Mouse (Mus musculus) kidney, postnatal 36 days (tissue): Measurements from ENCODE around the gene Uqcc3.
"Not testable (repeated sequence)": the region's sequence is repeated elsewhere in the genome, so short reads cannot be mapped to it uniquely, and the experiment has no call there.

ENCODE experiments used
- DNase-seq, 2 experiments: peaks; one replicate each; pipeline ENCODE4 v3.0.0; 2021 to 2022; ENCODE audit warnings: mixed read lengths in 2 of 2

Uqcc3 gene

DNA sequence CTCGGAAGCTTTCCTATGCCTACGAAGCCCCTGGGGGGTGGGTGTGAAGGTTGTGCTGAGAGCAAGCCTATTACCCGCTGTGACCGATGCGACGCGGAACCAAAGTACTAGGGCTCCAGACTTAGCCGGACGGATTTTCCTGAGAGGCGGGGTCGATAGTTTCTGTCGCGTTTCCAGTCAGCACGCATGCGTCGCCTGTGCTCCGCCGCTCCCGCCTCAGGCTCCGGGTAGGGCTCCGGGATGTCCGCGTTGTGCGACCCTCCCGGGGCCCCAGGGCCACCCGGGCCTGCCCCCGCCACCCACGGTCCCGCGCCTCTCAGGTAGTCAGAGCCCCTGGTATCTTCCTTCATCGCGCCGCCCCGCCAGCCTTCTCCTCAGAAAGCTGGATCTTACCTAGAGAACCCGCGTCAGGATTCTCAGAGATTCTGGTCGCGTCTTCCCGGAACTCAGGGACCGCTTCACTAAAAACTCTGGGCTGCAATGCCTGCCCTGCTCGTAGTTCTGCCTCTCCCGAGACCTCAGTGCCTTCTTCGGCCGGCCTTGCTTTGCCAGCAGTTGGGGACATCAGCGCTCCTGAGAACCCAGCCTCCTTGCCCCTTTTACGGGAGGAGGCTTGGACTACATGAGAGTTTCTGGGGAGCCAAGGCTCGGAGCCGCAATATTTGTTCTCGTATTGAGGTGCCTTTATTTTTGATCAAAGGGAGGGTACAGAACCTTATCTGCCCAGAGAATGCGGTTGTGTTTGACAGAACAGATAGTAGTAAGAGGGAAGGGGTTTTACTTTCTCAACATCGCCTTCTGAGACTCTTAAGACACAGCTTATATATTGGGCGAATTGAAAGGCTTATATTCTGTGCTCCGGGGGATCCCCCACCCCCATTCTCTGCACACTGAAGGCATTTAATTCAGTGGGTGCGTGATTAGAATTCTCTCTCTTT is 12.4 kb upstream of the Uqcc3 start, which contains the start of gene Ints5:
TSS of gene Ints5 (plus strand) at position 177 of the 938 bp plus-strand sequence.
- DNase-seq = peak; percentile 83 to 91

DNA sequence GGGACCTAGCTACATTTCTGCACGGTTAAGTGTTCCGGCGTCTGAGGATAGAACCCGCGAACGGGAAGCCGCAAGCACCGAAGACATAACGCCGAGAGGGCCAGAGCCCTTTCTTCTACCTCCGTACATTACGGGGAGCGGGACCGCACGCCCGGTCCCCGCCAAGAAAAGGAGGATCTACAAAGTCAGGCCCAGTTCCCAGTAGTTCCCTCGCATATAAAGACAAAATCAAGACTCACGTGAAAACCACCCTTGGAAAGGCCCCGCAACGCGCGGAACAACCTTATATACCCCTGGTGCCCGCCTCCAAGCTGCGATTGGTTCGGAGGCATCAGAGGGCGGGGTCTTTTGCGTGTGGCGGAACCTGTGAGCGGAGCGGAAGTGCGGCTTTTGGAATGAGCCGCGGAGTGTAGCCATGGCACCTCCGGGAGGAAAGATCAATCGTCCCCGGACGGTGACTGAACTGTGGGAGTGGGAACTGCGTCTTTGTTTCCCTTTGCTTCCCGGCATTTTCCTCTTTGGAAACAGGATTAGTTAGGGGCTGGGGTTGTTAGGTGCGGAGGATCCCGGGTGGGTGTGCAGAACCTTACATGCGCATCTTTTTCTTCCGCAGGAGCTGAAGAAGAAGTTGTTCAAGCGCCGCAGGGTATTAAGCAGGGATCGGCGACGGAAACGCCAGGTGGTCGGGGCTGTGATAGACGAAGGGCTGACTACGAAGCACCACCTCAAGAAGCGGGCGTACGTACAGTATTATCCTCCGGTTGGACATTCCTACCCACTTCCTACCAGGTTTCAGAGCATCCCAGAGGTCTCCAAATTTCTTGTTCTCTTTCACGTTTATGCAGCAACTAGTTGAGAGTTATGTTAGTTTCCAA is 8.0 kb upstream of the Uqcc3 start, which contains the start of the genes 1810009A15Rik and Gm49416:
TSS of gene 1810009A15Rik (plus strand) at position 343 of the 875 bp plus-strand sequence.
TSS of gene Gm49416 (plus strand) at position 416 of the 875 bp plus-strand sequence.
- DNase-seq = peak; percentile 96 to 97

DNA sequence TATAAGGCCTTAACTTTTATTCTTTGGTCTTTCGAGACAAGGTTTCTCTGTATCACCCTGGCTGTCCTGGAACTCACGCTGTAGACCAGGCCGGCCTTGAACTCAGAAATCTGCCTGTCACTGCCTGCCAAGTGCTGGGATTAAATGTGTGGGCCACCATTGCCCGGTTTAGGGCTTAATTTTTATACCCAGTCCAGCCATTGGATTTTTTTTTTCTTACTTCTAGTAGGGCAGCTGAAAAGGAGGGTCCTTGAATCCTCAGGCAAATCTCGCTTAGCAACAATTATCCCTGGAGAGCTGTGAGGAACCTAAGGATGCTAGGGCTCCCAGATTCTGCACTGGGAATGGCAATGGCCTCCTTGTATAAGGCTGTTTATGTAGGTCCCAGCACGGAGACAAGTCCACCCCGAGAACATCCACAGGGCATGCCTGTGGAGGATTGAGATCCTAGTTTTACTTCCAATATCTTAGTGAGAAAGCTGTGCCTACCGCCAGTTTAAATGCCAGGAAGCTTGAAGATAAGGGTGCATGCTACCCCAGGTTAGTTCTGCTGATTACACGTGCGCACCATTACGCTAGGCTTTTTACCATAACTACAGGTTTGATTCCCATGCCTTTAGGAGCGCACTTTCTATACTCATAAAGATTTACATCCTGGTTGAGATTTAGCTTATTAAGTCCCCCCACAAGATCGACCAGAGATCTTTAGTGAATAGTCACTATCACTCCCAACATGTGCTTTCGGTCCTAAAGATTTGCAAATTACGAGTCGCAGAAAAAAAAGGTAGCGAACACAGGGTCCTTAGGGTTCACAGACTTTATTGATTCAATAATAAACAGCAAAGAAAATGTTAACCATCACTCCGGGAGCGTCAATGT is 7.1 kb upstream of the Uqcc3 start:
- no peak for DNase-seq

DNA sequence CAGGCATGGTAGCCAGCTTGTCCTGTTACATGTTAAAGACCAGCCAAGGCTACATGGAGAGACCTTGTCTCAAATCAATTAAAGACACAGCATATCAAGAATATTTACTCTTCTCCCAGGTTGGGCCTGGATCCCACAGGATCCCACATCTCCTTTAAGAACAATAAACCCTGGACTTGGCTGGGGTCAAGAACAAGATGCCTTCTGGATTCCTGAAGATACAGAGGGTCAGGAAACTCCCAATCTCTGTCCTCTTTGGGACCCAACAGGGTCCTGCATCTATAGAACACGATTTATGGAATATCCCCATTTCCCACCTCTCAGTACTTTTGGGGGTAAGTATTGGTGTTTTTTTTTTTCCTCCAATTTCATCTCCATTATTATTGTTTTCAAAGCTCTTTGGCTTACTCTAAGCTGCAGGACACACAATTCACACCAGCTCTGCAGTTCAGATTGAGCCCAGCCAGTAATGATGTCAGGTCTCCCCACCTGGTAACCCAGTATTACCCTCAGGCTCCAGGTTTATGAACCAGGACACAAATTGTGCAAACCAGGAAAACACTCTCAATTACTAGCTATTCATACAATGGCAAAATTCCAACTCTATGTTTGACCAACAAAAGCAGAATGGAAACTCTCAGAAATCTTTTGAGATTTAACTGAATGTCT is 6.3 kb upstream of the Uqcc3 start:
- DNase-seq = no peak

DNA sequence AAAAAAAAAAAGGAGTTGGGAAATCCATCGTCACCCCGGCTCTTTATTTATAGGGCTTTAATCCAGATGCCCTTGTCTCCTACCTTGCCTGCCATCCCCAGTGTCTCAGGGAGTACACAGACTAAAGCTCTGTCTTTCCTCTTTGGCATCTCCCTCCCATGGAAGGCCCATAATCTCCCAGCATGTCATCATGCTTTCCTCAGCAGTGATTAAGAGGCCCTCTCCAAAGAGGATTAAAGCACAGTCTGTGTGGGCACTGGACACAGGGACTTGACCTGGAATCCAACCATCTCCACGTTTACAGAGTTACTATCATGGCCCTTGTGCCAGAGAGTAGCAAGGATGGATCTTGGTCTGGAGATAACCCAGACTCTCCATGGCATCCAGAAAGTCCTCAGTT is 2.9 kb upstream of the Uqcc3 start, which contains the start of the genes Lbhd1 and Gm49403:
TSS of gene Lbhd1 (plus strand) at position 117 of the 400 bp plus-strand sequence.
TSS of gene Gm49403 (plus strand) at position 315 of the 400 bp plus-strand sequence.
- no peak for DNase-seq

DNA sequence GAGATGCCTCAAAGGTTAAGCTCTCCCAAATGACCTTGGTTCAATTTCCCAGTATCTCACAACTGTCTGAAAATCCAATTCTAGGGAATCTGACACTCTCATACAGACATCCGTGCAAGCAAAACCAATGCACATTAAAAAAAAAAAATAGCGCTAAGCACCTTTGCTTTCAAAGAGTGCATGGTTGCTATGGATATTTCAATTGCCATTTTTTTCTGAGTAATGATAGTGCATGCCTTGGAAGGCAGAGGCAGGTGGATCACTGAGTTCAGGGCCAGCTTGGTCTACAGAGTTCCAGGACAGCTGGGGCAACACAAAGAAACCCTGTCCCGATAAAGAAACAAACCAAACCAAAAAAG is 290 bp upstream of the Uqcc3 start:
- no peak for DNase-seq

DNA sequence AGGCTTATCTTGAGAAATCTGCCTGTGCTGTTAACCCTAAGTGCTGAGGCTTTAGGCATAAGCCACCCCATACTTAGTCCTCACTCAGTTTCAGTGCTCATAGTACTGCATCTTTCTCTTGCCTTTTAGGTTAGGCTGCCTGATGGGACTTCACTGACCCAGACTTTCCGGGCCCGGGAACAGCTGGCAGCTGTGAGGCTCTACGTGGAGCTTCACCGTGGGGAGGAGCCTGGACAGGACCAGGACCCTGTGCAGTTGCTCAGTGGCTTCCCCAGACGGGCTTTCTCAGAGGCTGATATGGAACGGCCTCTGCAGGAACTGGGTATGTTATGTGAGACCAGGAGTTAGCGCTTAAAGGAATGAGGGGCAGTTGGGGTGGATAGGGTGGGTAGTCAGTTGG is 5.7 kb downstream of the Uqcc3 start:
- DNase-seq = no peak

DNA sequence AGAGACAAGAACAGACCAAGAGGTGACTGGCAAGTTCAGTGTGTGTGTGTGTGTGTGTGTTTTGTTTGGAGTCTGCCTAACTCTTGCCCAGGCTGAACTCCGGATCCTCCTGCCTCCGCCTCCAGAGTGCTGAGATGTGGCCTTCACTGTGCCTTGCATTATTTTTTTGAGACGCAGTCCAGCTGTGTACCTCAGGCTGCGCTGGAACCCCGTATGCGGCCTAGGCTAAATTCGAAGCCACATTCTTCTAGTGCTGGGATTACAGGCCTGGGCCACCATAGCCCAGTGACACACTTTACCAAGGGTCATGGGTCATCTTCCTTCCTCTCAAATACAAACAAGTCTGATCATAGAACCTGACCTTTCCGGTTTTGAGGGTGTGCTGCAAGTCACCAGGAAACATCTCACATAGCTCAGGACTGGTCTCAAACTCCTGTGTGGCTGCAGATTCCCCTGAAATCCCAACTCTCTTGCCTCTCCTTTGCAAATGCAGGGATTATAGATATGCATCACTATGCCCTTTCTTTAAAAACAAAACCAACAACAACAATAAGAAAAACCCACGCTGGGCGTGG is 8.4 kb downstream of the Uqcc3 start:
- DNase-seq = peak in 1 of 2 experiments; percentile 47

DNA sequence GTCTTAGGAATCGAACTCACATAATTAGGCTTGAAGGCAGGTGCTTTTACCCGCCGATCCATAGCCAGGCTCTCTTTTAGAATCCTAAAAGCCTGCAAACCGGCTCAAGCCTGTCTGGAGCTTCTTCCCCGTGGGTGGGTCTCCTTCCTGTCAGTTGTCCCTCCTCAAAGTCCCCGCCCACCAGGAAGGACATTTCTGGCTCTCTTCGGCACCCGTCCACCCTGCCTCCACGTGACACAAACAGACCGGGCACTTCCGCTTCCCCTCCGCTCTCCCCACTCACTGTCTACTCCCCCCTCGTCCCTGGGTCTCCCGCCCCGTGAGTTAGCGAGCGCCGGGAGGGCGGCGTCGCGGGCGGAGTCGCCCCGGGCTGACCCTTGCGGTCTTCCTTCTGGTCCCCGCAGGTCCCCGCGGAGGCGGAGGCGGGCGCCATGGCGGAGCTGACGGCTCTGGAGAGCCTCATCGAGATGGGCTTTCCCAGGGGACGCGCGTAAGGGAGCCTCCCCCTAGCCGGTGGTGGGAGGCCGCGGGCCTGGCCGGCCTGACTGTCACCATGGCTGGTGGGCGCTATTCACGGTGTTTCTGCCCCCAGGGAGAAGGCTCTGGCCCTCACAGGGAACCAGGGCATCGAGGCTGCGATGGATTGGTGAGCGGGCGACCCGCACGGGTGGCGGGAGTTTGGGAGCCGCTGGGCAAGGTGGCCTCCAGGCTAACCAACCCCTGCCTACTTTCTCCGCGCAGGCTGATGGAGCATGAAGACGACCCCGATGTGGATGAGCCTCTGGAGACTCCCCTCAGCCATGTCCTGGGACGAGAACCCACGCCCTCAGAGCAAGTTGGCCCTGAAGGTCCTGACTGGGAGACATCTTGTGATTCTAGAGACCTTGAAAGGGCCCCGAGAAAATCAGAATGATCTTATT is 9.2 kb downstream of the Uqcc3 start, which contains the start of gene Ubxn1:
TSS of gene Ubxn1 (plus strand) at position 230 of the 920 bp plus-strand sequence.
- peak; percentile 97 to 98 for DNase-seq

DNA sequence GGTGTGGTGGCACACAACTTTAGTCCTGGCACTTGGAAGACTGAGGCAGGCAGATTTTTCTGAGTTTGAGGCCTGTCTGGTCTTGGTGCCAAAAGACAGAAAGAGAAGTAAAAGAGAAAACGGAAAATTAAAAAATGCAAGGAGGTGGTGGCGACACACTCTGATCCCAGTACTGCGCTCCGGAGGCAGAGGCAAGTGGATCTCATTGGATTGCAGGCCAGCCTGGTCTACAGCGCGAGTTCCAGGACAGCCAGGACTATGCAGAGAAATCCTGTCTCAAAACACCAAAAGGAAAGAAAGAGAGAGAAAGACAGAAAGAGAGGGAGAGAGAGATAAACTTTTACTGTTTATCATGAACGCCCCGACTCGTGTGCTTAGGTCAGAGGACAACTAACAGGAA is 9.9 kb downstream of the Uqcc3 start:
- no peak for DNase-seq

DNA sequence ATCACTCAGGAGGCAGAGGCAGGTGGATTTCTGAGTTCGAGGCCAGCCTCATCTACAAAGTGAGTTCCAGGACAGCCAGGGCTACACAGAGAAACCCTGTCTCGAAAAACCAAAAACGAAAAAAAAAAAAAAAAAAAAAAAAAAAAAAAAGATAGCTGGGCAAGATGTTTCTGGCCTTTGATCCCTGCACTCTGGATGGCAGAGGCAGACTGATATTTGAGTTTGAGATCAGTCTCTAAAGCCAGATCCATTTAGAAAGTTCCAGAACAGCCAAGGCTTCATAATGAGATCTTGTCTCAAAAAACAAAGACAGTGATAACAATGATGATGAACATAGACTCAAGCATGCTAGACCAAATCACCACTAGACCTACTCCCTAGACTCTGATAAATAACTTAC is 10.3 kb downstream of the Uqcc3 start:
- DNase-seq = not testable (repeated sequence)

DNA sequence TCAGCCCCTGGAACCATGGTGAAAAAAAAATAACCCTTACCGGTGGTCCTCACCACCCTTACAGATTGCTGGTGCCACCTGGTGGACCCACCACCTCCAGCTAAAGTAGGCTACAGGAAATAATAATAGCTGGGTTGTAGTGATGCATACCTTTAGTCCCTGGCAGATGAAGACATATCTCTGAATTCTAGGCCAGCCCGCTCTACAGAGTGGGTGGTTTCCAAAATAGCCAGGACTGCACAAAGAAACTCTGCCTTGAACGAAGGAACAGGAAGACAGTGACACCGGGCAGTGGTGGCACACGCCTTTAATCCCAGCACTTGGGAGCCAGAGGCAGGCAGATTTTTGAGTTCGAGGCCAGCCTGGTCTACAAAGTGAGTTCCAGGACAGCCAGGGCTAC is 16.5 kb downstream of the Uqcc3 start:
- no peak for DNase-seq

DNA sequence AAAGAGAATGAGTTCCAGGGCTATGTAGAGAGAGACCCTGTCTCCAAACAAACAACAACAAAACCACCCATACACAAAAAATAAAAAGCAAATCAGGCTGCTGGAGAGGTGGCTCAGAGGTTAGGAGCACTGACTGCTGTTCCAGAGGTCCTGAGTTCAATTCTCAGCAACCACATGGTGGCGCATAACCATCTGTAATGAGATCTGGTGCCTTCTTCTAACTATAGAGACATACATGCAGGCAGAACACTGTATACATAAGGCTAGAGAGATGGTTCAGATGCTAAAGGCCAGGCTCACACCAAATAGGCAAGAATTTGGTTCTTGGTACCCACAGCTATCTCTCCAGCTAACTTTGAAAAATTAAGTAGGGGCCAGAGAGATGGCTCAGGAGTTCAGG is 21.7 kb downstream of the Uqcc3 start:
- DNase-seq = peak in 1 of 2 experiments; percentile 63

DNA sequence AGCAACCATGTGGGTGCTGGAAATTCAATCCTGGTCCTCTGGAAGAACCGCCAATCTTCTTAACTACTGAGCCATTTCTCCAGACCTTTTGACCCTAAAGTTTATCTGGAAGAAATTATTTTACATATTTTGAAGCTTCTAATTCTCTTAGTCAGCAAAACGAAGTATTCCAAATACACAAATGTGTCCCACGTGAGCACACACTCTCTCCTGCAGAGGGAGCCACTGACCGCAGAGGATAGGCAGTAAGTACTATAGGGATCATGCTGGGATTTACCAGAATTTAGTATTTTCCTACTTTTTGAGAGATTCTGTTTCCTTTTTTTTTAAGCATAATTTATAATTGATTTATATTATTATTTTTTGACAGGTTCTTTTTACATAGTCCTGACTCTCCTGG is 23.0 kb downstream of the Uqcc3 start:
- DNase-seq = peak; percentile 56 to 86

DNA sequence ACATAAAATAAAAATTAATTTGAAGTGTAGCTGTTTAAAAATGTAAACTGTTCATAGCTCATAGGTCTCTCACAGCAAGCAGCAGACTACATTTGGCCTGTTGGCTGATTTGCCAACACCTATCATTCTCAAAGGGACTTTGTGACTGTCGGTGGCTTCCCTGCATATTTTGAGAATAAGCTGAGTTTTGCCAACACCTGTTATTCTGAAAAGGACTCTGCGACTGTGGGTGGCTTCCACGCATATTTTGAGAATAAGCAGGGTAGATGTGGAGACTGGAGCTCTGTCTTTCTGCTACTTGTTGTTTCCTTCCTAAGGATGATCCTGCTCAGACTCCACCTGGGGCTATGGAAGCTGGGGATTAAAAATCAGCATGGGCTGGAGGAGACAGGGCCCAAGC is 27.6 kb downstream of the Uqcc3 start:
- no peak for DNase-seq

DNA sequence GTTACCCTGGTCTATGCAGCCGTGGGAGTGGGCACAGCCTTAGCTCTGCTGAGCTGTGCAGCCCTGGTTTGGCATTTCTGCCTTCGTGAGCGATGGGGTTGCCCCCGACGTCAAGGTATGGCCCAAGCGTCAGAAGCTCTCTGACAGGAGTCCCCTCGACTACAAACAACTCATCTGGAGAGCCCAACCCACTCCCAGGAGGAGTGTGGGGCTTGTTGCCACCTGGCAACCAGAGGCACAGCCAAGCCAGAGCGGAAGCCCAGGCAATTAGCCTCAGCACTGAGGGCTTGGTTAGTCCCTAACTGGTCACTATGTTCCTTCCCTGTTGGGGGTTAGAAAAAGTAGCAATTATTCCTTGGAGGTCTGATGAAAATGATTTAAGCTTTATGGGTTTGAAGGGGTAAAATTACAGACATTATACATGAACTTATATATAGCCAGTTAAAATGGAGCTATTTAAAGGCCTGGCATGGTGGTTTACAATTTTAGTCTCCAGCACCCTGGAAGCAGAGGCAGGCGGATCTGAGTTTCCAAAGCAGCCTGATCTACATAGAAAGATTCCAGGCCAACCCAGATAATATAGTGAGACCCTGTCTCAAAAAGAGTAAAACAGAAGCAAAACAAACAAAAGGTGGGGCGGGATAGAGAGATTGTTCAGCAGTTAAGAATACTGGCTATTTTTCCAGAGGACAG is 28.3 kb downstream of the Uqcc3 start:
- no peak for DNase-seq

DNA sequence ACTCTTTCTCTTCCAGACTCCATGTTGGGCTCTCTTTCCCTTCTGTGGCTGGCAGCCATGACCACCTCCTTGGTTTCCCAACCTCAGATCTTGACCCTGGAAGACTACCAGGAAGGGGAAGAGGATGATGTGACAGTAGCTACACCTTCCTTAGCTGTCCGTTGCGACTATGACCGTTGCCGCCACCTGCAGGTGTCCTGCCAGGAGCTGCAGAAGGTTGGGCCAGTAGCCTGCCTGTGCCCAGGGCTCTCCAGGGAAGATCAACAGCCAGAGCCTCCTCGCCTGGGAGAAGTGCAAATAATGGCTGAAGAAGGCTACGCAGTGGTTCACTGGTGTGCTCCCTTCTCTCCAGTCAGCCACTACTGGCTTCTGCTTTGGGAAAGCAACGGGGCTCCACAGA is 29.1 kb downstream of the Uqcc3 start:
- DNase-seq = peak in 1 of 2 experiments; percentile 25

DNA sequence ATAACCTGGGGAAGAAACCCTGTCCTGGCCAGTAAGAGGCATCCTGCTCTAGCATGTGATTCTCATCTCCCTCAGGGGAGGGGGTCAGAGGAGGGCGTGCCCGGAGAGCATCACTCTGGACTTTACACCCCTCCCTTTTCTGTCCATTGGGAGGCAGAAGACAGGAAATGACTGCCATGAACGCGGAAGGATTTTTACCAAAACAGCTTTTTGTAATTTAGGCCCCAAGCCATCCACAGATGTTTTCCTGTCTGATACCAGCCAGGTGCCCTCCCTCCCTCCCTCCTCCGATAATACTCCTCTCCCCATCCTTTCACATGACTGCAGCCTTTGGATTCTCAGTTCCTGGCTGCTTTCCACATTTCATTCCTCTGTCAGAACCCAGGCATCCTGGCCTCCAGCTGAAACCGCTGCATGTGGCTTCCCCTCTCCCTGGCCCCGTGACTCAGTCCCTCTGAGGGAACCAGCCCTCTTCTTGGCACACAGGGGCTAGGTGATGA is 30.3 kb downstream of the Uqcc3 start, which contains the start of gene Lrrn4cl:
TSS of gene Lrrn4cl (plus strand) at position 367 of the 500 bp plus-strand sequence.
- peak; percentile 28 to 30 for DNase-seq

DNA sequence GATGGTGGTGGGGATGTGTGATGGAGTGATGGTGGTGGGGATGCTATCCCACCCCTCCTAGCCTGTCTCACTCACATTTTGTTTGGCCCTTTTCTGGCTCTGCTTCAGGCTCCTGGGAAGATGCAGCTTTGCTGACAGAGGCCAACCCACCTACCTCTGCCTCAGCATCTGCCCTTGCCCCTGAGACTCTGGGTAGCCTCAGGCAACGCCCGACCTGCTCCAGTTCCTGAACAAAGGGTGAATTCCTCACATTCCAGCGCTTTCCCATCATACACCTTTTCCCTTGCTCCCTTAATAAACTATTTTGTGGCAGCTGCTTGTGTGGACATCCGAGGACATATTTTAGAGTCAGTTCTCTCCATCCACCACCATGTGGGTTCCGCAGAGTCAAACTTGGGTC is 32.4 kb downstream of the Uqcc3 start:
- DNase-seq = no peak
